22 mouse cellular contexts compared by ENCODE assay signal in the genomic region with DNA sequence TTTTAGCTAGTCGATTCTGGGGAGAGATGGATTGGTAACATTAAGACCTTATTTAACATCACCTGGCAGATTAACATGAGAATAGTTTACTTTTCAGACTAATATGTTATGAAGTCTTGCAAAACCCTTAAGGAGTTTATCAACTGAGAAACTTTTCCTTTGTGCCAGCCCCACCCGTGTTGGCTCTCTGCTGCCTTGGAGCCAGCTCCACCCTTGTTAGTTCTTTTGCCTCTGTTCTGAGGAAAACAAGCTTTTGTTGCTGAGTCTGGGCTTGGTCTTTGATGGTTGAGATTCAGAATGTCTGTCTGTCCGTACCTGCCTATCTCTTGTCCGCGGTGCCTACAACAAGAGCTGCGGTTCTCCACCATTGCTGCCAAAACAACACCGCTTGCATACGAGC. TPM values are rescaled to one million over a fixed set of nuclear protein-coding genes. Genes with fewer than 3 reads are reported as not detected.
"Had no signal": no experiment of that assay in that cellular context is flagged by ENCODE, and none has a peak within 500 bp of the region (broad histone marks: within the 10 kb centered on the region; RNA-seq: fewer than 3 reads in every experiment).

No protein-coding gene starts in this region.

- H3K4me1 ChIP-seq: intestine, embryonic 15.5 days; liver, embryonic 13.5 days had no signal

- H3K9me3 ChIP-seq: intestine, embryonic 15.5 days; kidney, embryonic 15.5 days; liver, embryonic 13.5 days; lung, embryonic 15.5 days had no signal

- H3K27me3 ChIP-seq: intestine, embryonic 15.5 days; kidney, embryonic 15.5 days; liver, embryonic 13.5 days; lung, embryonic 15.5 days had no signal

- H3K27ac ChIP-seq: intestine, embryonic 15.5 days; kidney, embryonic 15.5 days; left cerebral cortex, adult 2 months; liver, embryonic 13.5 days; lung, embryonic 15.5 days had no signal

- ATAC-seq: intestine, embryonic 15.5 days had no signal

- H3K9ac ChIP-seq: intestine, embryonic 15.5 days; kidney, embryonic 15.5 days; liver, embryonic 13.5 days; lung, embryonic 15.5 days had no signal

- H3K4me3 ChIP-seq: intestine, embryonic 15.5 days; kidney, embryonic 15.5 days; left cerebral cortex, adult 2 months; liver, embryonic 13.5 days; lung, embryonic 15.5 days; megakaryocyte, embryonic 14.5 days had no signal

- DNase-seq: kidney, adult 11 months; kidney, adult 8-10 months; kidney, postnatal 10 days; kidney, postnatal 36 days; layer of hippocampus, postnatal 36 days; liver, embryonic 13.5 days; right cerebral cortex, postnatal 4 days; thymus, adult 18-20 months; thymus, postnatal 36 days had no signal

- H3K36me3 ChIP-seq: intestine, embryonic 15.5 days; kidney, embryonic 15.5 days; liver, embryonic 13.5 days; lung, embryonic 15.5 days had no signal

- H3K4me2 ChIP-seq: intestine, embryonic 15.5 days; kidney, embryonic 15.5 days; liver, embryonic 13.5 days; lung, embryonic 15.5 days; midbrain, embryonic 11.5 days had no signal

RNA-seq across cellular contexts. Expression of a gene that starts 1.5 kb away (rescaled TPM):
- polyA plus RNA-seq: limb, embryonic 11.5 days had no signal

RNA-seq across cellular contexts. Expression of a gene that starts 22.5 kb away (rescaled TPM):
- polyA plus RNA-seq: limb, embryonic 11.5 days; liver, adult 2 months; liver, embryonic 13.5 days; liver, embryonic 16.5 days; midbrain, embryonic 11.5 days; midbrain, embryonic 14.5 days; midbrain, postnatal 0 days; neural tube, embryonic 11.5 days; neural tube, embryonic 14.5 days had no signal
